Mouse (Mus musculus): ENCODE measurements around the gene 6030468B19Rik. TPM values are rescaled to one million over a fixed set of nuclear protein-coding genes. Genes with fewer than 3 reads are reported as not detected.
"Not testable (repeated sequence)": the region's sequence is repeated elsewhere in the genome, so short reads cannot be mapped to it uniquely, and the experiment has no call there.

6030468B19Rik gene
- polyA plus RNA-seq, 1 experiment from 2014 or later, result 3.2 TPM

DNA sequence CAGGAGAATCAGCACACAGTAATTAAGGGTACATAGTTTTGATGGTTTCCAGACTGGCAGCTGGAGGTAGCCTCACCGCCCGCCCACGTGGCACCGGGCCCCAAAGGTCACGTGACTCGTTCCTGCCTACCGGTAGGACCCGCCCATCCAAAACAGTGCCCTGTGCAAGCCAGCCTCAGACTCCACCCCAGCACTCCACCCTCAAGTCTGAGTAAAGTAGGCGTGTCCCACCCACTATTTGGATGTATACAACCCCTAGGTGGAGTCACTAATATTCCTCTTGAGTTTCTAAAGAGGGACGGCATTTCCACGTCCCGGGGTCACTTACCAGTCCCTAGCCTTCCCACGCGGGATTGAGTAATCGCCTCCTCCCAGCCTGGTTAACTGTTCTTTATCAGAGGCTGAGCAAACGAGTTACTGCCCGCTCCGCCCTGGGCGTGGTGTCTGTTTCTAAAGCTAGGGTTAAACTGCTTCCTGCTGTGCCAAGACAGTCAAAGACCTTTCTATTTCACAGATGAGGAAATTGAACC is 16.8 kb upstream of the 6030468B19Rik start:
- H3K9me3 ChIP-seq, result no peaks in the 10 kb centered on the region
- peak overlapping the region; percentile 84 for H3K27ac ChIP-seq
- WGBS, result 2% methylated on average over 19 of the region's 19 CpGs
- peaks cover 78% of the 10 kb centered on the region for H3K27me3 ChIP-seq (ENCODE audit: poor library complexity, severe bottlenecking)
- DNase-seq (ENCODE audit: extremely low spot score, low spot score), result peak; percentile 71
- H3K4me1 ChIP-seq, result peaks cover 65% of the 10 kb centered on the region
- H3K4me3 ChIP-seq, result peak overlapping the region; percentile 55
- 0 out of 2 replicates have a peak, but pooled peaks cover 2% of the 10 kb centered on the region for H3K36me3 ChIP-seq (replicated peaks)

DNA sequence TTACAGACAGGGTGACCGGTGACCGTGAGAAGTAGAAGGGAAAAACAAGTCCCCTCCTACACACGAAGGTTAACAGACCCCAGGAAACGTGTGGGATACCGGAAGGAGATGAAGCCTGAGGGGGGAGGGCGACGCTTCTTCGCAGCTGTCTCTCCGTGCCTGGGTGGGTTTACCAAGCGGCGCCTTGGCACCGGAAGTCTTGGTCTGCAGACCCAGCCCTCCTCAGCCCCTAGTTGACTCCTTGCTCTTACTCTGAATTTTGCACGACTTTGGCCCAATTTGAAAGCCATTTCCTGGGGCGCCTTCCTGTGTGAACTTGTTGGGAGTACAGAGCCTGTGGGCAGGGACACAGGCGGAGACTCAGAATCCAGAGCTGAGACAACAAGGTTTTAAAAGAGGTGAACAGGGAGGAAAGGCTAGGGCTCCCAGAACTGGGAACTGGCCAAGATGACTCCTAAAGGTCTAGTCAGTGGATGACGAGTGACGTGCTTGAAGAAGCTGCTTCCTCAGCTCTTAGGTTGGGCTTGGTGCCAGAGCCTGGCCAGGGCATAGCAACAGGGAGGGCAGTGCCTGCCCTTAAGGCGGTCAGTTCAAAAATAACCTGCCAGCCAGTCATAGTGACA is 16.1 kb upstream of the 6030468B19Rik start:
- H3K4me3 ChIP-seq, result peak overlapping the region; percentile 55
- H3K4me1 ChIP-seq, result peaks cover 68% of the 10 kb centered on the region
- peak overlapping the region; percentile 84 for H3K27ac ChIP-seq
- H3K36me3 ChIP-seq (replicated peaks), result 0 out of 2 replicates have a peak, but pooled peaks cover 2% of the 10 kb centered on the region
- no peak for DNase-seq (ENCODE audit: extremely low spot score, low spot score)
- H3K27me3 ChIP-seq (ENCODE audit: poor library complexity, severe bottlenecking), result peaks cover 81% of the 10 kb centered on the region
- 25% methylated on average over 18 of the region's 18 CpGs for WGBS
- no peaks in the 10 kb centered on the region for H3K9me3 ChIP-seq

DNA sequence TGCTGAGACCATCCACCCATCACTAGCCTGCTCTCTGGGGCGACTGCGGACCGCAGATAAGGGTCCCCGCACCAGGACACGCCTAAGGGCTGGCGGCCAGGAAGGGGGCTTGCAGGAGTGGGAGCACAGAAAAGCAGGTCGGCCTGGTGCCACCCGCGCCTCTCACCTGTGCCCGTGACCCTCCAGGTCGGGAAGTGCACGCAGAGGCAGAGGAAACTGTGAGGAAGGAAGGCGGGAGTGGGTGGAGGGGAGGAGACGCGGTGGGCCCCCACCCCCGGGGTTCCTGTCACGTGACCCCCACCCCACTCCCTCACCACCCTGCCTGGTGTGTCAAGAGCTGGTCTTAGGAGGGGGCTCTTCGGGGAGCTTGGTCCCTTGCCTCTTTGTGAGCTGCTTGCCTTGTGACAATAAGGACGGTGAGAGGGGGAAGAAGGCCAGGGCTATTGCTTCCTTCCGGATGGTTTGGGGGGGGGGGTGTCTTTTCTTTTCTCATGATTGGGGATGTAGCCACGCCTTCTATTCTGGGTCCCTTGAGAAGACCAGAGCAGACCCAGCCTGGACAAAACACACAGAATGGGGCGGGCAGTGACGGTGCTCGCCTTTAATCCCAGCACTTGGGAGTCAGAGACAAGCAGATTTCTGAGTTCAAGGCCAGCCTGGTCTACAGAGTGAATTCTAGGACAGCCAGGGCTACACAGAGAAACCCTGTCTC is 15.3 kb upstream of the 6030468B19Rik start, which contains the start of the genes Tmc8 and Tmc6:
Gene Tmc8 (plus strand): TSS at position 84 of the 712 bp plus-strand sequence.
Gene Tmc6 (minus strand): TSS at position 206 of the 712 bp plus-strand sequence.
- 38% methylated on average over 24 of the region's 24 CpGs for WGBS
- Histone ChIP-seq H3K9me3 (no peaks in the 10 kb centered on the region), H3K27me3 (ENCODE audit: poor library complexity, severe bottlenecking) (peaks cover 81% of the 10 kb centered on the region), H3K4me1 (peaks cover 71% of the 10 kb centered on the region), H3K4me3 (peak within 1 kb of the TSS; percentile 55), H3K27ac (peak within 1 kb of the TSS; percentile 84), H3K36me3 (replicated peaks) (0 out of 2 replicates have a peak, but pooled peaks cover 2% of the 10 kb centered on the region)
- DNase-seq (ENCODE audit: extremely low spot score, low spot score), result no peak

DNA sequence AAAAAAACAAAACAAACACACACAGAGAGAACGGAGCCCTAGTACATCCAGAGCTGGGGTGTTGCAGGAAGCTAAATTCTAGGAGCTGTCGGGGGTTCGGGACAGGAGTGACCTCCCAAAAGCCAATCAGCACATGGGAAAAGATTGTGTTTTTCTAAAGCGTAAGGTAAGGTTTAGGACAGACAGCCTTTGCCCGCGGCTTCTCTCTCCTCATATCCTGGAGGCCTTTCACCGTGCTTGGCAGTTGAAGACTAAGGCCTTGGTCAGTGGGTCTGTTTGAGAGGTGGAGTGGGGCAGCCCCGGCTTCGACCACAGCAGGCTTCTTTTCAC is 14.8 kb upstream of the 6030468B19Rik start:
- Histone ChIP-seq H3K27me3 (ENCODE audit: poor library complexity, severe bottlenecking) (peaks cover 81% of the 10 kb centered on the region), H3K36me3 (replicated peaks) (0 out of 2 replicates have a peak, but pooled peaks cover 2% of the 10 kb centered on the region), H3K9me3 (no peaks in the 10 kb centered on the region), H3K27ac (peak overlapping the region; percentile 84), H3K4me1 (peaks cover 68% of the 10 kb centered on the region), H3K4me3 (peak overlapping the region; percentile 55)
- no peak for DNase-seq (ENCODE audit: extremely low spot score, low spot score)
- WGBS, result 50% methylated on average over 9 of the region's 9 CpGs

DNA sequence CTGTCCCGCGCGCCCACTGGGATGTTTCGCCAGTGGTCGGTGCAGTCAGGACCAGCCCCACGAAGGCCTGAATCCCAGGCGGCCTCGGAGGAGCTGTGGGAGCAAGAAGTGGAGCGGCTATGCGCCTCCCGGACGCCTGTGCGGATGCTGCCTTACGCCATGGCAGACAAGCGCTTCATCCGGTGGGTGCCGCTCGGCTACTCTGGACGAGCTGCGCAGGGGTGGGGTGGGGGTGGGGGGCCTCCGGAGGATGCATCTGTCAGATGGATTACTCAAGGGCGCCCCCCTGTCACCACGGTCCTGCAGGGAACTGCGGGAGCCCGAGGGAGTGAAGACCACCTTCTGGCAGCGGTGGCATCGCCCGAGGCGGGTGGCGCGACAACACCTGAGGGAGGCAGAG is 14.4 kb upstream of the 6030468B19Rik start:
- DNase-seq (ENCODE audit: extremely low spot score, low spot score), result peak; percentile 65
- Histone ChIP-seq H3K27me3 (ENCODE audit: poor library complexity, severe bottlenecking) (peaks cover 77% of the 10 kb centered on the region), H3K4me3 (peak overlapping the region; percentile 55), H3K27ac (peak overlapping the region; percentile 84), H3K4me1 (peaks cover 64% of the 10 kb centered on the region), H3K9me3 (no peaks in the 10 kb centered on the region), H3K36me3 (replicated peaks) (0 out of 2 replicates have a peak, but pooled peaks cover 1% of the 10 kb centered on the region)
- WGBS, result 3% methylated on average over 31 of the region's 31 CpGs

DNA sequence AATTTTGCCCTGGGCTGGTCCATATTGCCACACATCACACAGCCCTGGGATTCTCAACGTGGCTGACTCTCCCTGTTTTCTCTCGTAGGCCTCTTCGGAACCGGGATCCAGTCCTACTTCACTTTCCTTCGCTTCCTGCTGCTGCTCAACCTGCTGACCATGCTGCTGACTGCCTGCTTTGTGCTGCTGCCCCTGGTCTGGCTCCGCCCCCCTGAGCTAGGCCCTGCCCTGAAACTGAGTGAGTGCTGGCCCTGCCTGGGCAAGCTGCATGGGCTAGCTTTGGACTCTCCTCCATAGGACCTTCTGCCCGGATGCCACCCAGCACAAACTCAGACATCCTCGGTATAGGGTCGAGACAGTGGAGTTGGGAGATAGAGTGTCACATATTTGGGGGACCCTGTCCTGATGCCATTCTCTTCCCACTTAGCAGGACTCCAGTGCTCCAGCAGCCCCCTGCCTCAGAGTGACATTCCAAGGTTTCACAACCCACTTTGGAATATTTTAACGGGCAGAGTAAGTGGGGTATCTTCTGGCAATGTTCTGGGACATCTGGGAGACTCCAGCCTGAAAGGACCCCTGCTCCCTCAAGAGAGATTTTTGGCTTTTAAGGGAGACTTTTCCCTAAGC is 13.7 kb upstream of the 6030468B19Rik start:
- no peaks in the 10 kb centered on the region for H3K36me3 ChIP-seq (replicated peaks)
- H3K9me3 ChIP-seq, result no peaks in the 10 kb centered on the region
- WGBS, result 32% methylated on average over 10 of the region's 10 CpGs
- peaks cover 70% of the 10 kb centered on the region for H3K27me3 ChIP-seq (ENCODE audit: poor library complexity, severe bottlenecking)
- peaks cover 57% of the 10 kb centered on the region for H3K4me1 ChIP-seq
- DNase-seq (ENCODE audit: extremely low spot score, low spot score), result peak; percentile 31
- H3K27ac ChIP-seq, result peak overlapping the region; percentile 84; the same call in 1 of the 2 replicates
- H3K4me3 ChIP-seq, result peak overlapping the region; percentile 55

DNA sequence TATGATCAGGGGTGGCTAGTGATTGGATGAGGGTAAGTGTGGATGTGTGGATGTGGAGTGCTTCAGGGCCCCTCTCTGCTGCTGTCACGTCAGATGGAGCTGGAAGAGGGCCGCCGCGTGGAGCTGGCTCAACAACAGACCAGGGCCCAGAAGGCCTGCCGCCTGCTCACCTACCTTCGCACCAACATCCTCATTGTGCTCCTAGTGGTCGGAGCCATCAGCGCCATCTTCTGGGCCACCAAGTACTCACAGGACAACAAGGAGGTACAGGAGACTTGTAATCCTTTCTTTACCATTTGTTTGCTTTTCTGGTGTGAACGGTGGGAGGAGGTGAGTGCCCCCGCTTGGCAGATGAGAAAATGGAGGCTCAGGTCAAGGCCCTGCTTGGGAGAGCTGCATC is 11.2 kb upstream of the 6030468B19Rik start:
- Histone ChIP-seq H3K36me3 (replicated peaks) (no peaks in the 10 kb centered on the region), H3K27me3 (ENCODE audit: poor library complexity, severe bottlenecking) (peaks cover 64% of the 10 kb centered on the region), H3K27ac (peak overlapping the region; percentile 51; the same call in 1 of the 2 replicates), H3K4me3 (no peak overlapping the region), H3K9me3 (no peaks in the 10 kb centered on the region), H3K4me1 (peaks cover 45% of the 10 kb centered on the region)
- 6% methylated on average over 10 of the region's 10 CpGs for WGBS
- peak; percentile 57 for DNase-seq (ENCODE audit: extremely low spot score, low spot score)

DNA sequence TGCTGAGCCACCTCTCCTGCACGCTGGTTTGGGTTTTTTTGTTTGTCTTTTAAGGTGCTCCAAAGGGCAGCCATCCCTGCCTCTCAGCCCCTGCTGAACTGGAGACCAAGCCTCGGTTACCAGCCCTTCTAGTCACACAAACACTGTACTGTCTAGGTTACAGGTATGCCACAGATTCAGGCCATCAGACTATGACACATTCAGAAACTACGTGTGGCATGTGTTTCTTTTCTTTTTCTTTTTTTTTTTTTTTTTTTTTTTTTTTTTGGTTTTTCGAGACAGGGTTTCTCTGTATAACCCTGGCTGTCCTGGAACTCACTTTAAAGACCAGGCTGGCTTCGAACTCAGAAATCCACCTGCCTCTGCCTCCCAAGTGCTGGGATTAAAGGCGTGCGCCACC is 9.0 kb upstream of the 6030468B19Rik start:
- Histone ChIP-seq H3K27me3 (ENCODE audit: poor library complexity, severe bottlenecking) (peaks cover 63% of the 10 kb centered on the region), H3K4me1 (peaks cover 36% of the 10 kb centered on the region)
- DNase-seq (ENCODE audit: extremely low spot score, low spot score); H3K9me3 ChIP-seq; H3K4me3 ChIP-seq; H3K36me3 ChIP-seq (replicated peaks); H3K27ac ChIP-seq: not testable (repeated sequence)
- 89% methylated on average over 7 of the region's 7 CpGs for WGBS

DNA sequence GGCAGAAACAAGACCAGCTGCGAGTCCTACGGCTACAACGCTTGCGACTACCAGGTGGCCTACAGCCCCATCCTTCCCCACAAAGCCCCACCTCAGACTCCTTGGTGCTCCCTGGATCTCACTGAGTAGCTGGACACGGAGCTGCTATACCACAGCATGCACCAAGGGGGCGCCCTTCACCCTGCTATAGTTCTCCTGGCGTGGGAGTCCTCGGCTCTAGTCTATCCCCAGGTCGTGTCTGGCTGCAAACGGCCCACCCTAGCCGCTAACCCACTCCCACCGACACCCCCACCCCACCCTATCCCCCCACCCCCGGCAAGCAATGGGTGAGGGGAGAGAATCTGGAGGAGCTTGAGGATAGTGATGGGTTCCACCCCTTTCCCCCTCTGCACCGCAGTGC is 7.2 kb upstream of the 6030468B19Rik start:
- H3K27me3 ChIP-seq (ENCODE audit: poor library complexity, severe bottlenecking), result peaks cover 50% of the 10 kb centered on the region
- H3K27ac ChIP-seq, result peak overlapping the region; percentile 27; the same call in 1 of the 2 replicates
- peak overlapping the region; percentile 36 for H3K4me3 ChIP-seq
- DNase-seq (ENCODE audit: extremely low spot score, low spot score), result peak; percentile 73
- 7% methylated on average over 14 of the region's 14 CpGs for WGBS
- H3K9me3 ChIP-seq, result no peaks in the 10 kb centered on the region
- no peaks in the 10 kb centered on the region for H3K36me3 ChIP-seq (replicated peaks)
- H3K4me1 ChIP-seq, result peaks cover 35% of the 10 kb centered on the region

DNA sequence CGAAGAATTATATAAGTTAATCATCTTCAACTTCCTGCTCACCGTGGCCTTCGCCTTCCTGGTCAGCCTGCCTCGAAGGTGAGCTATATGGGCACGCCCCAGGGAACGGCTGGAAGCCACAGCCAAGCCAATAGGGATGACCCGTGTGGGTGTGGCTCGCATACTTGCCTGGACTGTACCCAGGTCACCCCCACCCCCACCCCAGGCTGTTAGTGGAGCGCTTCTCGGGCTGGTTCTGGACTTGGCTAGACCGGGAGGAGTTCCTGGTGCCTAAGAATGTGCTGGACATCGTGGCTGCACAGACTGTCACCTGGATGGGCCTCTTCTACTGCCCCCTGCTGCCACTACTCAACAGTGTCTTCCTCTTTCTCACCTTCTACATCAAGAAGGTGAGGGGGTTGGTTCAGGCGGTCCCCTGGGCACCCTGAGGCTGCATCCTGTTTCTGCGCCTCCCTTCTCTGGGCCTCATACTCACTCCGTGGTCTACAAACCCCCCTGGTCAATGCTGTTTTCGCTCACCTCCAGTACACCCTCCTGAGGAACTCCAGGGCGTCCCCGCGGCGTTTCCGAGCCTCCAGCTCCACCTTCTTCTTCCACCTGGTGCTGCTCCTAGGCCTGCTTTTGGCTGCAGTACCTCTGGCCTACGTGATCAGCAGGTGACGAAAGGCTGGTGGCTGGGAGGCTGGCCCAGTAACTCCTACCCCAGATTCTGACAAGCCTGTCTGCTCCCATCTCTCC is 6.6 kb upstream of the 6030468B19Rik start:
- H3K27ac ChIP-seq, result peak overlapping the region; percentile 27; the same call in 1 of the 2 replicates
- no peaks in the 10 kb centered on the region for H3K9me3 ChIP-seq
- peaks cover 45% of the 10 kb centered on the region for H3K27me3 ChIP-seq (ENCODE audit: poor library complexity, severe bottlenecking)
- peak overlapping the region; percentile 36 for H3K4me3 ChIP-seq
- H3K4me1 ChIP-seq, result peaks cover 35% of the 10 kb centered on the region
- no peak for DNase-seq (ENCODE audit: extremely low spot score, low spot score)
- WGBS, result 31% methylated on average over 23 of the region's 23 CpGs
- H3K36me3 ChIP-seq (replicated peaks), result no peaks in the 10 kb centered on the region

DNA sequence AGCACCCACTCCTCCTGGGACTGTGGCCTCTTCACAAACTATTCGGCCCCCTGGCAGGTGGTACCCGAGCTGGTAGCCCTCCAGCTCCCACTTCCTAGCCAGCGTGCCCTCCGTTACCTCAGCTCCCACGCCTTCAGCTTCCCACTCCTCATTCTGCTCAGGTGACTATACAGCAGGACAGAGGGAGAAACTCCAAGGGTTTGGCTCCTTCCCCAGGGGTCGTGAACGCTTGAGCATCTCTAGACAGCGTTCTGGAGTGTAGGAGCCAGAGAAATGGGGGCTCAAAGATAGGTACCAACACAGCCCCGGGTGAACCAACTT is 6.1 kb upstream of the 6030468B19Rik start:
- peaks cover 32% of the 10 kb centered on the region for H3K4me1 ChIP-seq
- H3K36me3 ChIP-seq (replicated peaks), result no peaks in the 10 kb centered on the region
- no peak for DNase-seq (ENCODE audit: extremely low spot score, low spot score)
- peaks cover 43% of the 10 kb centered on the region for H3K27me3 ChIP-seq (ENCODE audit: poor library complexity, severe bottlenecking)
- no peaks in the 10 kb centered on the region for H3K9me3 ChIP-seq
- 0 out of 2 replicates have a peak overlapping the region, but pooled peaks have one; percentile 27 for H3K27ac ChIP-seq
- H3K4me3 ChIP-seq, result no peak overlapping the region
- WGBS, result 87% methylated on average over 9 of the region's 9 CpGs

DNA sequence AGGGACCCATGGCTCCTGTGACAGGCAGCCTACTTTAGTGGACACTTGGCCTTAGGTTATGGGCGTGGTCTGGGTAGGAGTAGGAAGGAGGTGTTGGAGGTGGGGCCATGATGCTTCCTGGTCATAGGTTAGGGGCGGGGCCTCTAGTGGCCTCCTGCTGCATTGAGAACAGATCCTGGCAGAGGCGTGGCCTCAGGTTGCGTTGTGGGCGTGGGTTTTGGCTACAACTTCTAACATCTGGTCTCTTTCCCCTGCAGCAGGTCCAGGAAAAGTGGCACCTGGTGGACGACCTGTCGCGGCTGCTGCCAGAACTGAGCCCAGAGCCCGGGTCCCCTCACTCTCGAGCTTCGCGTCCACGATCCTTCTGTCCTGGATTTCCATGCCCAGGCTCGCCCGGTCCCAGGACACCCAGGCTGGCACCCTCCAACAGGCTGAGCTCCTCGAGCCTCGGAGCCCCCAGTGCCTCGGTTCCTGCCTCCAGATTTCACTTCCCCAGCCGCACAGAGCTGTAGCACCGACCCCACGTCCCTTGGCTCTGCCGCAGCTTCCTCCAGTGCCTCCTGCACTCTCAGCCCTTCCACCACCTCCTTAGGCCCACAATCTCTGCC is 5.1 kb upstream of the 6030468B19Rik start:
- Histone ChIP-seq H3K9me3 (no peaks in the 10 kb centered on the region), H3K27me3 (ENCODE audit: poor library complexity, severe bottlenecking) (peaks cover 43% of the 10 kb centered on the region), H3K27ac (0 out of 2 replicates have a peak overlapping the region, but pooled peaks have one; percentile 36), H3K4me1 (peaks cover 36% of the 10 kb centered on the region), H3K36me3 (replicated peaks) (no peaks in the 10 kb centered on the region), H3K4me3 (peak overlapping the region; percentile 30)
- WGBS, result 5% methylated on average over 22 of the region's 22 CpGs
- DNase-seq (ENCODE audit: extremely low spot score, low spot score), result no peak
